Mouse (Mus musculus) gastrocnemius, postnatal 10 days (tissue): ENCODE data around the gene Nt5c2. TPM values are rescaled to one million over a fixed set of nuclear protein-coding genes. Genes with fewer than 3 reads are reported as not detected.
"Not testable (repeated sequence)": the region's sequence is repeated elsewhere in the genome, so short reads cannot be mapped to it uniquely, and the experiment has no call there.

Experiments used
- DNase-seq: peaks from one replicate; pipeline ENCODE4 v3.0.0; 2021; ENCODE audit warnings: mixed read lengths
- total RNA-seq, 2 experiments: library from RNA; stranded (reverse); gene quantifications; 2 replicates each; pipeline ENCODE4 v1.2.3; 2021

Nt5c2 gene
- total RNA-seq, 2 experiments from 2014 or later: 33.4 to 34.7 TPM

DNA sequence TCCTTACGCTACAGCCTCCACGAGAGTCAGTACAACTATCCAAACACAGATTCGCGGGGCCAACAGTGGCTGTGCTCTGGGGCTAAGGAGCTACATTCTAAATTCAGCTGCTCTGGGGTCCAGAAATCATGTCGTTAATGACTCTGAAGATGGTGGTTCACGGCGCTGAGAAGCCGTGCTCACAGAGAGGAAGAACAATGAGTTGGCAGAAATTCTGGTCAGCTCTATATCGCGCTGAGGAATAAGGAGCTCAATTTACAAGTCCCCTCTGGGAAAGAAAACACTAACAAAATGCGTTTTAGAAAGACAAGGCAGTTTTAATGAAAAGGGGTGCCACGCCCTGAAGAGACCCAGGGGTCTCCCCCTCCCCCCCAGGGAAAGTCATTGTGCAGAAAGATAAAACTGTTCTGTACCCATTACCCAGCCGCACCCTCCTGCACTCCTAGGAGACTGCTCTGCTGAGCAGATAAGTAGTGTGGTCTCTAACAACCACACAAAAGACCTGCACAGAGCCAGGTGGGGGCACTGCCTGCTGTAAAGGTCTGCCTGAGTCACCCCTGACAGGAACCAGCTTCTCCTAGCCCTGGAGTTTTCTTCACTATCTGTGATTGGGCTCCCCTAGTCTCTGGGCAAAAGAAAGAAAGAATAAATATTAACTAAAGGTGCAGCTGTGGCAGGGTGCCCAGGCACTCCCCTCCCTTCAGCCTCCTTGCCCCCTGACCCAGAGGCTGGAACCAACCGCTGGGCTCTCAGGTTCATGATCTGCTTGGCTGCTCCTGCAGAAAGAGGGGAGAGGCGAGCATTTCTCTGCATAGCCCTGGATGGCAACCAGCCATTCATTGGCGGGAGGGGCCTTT, 26.5 kb downstream of the Nt5c2 start:
- no peak for DNase-seq

DNA sequence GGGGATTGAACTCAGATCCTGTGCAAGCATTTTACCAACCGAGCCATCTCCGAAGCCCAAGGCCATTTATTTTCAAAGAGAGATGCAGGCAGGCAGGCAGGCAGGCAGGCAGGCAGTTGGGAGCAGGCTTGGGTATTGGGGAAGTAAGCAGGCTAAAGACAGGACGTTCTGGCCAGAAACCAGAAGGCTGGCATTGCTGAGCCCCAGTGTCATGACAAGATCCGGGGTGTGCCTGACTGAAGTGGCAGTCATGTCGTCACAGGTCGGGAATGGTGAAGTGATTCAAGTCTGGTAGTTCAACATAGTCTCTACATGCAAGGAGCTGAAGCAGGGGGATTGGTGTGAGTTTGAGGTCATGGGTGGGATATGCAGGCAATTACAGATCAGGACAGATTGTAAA, 27.3 kb downstream of the Nt5c2 start:
- DNase-seq: no peak

DNA sequence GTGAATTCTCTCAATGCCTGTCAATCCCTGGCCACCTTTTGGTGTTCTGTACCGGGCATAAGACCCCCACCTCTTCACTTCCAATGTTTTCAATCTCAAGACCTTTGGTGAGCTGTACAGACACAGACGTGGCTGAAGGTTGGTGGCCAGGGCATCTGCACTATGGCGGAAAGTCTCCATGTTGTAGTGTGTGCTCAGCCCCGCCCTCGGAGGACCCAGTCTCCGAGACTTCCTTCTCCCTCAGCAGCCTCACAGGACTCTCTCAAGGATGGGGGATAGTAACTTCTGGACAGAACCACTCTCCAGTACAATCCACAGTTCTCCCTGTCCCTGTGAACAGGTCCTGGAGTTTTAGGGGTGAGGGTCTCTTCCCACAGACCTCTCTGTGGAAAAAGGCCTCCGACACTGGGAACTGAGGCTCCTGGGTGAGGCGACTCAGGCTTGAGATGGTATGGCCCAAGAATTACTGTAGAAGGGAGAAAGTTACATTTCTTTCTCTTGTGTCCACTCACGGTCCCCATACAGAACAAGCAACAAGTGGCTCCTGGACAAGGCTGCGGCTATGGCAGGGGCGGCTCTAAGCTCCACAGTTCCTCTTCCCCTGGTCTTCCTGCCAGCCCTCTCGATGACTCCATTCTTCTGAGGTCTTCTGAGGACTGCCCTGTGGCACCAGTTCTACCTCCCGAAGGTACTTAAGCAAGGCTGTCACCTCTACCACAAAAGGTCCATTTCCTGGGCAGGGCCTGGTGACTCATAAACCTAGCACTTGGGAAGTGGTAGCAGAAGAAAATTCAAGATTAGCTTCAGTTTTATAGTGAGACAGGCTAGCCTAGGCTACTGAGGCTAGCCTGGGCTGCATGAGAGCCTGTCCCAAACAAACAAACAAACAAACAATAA, 30.0 kb downstream of the Nt5c2 start:
- no peak for DNase-seq

DNA sequence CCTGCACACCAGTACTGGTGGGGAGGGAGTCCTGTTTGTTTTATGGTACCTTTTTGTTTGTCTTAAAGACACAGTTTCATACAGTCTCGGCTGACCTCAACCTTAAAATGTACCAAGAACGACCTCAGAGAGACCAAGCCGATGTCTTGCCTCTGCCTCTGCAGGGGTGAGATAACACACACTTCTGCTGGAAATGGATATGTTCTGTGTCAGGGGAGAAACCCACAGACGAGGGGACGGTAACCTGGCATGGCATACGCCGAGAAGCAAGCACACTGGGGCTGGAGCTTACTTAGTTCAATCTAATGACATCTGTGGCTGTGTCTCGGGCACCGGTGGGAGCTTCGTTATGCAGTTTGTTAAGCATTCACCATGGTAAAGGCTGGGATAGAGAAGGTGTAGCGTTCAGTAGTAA, 31.0 kb downstream of the Nt5c2 start:
- DNase-seq: no peak

DNA sequence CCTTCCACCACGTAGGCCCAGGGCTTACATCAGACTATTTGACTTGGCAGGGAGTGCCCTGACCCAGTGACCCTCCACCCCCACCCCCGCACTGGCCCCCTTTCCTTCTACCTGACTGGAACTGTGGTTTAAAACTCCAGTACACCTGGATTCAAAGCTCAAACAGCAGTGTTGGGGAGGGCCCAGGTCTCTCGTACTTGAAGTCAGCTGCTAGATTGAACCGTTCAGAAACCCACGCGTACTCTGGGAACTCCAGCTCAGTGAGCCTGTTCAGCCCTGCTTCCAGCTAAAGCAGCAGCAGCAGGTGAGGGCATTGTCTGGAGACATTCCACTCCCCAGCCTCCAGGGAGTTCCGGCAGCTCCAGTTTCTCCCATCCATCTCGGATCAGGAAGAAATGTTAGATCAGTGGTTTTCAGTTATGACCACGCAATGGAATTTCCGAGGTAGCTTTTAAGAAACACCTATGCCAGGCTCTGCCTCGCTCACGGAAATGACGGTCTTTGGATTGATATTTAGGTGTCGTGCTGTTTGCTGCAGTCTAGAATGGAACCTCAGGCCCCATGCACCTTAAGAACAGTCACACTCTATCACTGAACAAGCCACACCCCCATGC, 31.5 kb downstream of the Nt5c2 start:
- no peak for DNase-seq

DNA sequence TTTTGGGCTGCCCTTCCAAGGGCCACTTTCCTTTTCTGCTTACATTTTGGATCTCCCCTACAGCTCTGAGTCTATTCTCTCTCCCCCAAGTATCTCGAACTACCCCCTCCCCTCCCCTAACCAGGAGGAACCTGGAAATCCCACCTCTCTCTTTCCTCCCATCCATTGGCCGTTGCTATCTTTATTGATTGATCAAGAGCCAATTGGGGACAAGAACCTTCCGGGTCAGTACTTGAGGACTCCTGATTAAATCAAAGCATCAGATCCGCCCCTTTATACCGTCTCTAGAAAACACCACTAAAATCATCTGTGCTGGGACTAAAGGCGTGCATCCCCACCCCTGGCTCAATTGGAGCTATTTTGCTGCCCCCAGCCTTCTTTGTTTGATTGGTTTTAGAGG, 33.5 kb downstream of the Nt5c2 start:
- DNase-seq: no peak

DNA sequence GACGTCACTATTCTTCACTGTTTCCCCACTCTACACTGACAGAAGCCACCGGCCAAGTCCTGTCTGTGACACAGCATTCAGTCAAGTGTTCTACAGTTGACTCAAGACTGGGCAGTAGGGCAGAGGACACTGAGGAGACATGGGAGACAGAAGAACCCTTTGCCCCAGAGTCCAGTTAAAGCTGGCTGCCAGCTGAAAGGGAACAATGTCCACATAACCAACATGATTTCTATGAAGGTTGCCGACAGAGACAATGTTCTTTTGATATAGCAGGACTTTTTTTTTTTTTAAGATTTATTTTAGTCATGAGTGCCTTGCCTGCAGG, 35.2 kb downstream of the Nt5c2 start:
- no peak for DNase-seq

DNA sequence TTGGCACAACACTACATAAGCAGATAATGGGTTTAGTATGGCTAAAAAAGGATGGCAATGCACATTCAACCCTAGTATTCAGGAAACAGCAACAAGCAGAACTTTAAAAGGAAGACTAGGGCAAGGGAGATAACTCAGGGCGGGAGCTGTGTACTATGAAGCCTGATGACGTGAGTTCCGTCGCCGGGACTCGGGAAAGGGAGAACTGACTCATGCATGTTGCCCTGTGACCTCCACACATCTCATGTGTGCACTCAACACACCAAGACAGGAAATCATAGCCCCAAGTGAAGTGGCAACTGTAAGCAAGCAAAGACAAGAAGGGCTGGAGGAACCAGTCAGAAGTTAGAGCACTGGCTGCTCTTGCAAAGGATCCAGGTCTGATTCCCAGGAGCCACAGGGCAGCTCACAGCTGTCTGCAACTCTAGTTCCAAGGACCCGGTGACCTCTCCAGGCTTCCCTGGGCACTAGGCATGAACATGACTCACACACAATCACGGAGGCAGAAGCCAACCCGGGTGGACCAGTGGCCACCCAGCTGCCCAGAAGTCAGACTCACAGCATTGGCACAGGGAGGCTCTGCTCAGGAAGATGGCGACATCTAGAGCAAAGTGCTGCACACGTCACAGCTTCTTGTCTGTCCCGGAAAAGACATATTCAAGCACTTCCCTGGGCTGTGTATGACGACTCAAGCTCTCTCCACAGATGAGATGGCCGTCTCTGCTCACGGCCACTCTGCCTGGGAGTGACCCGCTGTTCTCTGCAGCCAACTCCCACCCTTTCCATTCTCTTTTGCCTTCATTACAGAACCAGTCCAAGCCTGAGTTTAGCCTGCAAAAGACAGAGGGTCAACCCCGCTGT, 35.8 kb downstream of the Nt5c2 start:
- peak; percentile 27 for DNase-seq

DNA sequence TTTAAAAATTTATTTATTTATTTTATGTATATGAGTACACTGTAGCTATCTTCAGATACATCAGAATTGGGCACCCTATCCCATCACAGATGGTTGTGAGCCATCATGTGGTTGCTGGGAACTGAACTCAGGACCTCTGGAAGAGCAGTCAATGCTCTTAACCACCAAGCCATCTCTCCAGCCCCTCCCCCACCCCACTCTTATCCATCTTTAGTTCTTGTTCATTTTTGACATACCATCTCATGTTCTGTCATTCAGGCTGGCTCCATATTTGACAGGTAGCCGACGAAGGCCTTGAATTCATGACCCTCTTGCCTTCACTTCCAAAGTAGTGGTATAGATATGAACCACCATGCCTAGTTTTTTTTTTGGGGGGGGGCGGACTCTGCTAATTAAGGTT, 36.9 kb downstream of the Nt5c2 start:
- not testable (repeated sequence) for DNase-seq

DNA sequence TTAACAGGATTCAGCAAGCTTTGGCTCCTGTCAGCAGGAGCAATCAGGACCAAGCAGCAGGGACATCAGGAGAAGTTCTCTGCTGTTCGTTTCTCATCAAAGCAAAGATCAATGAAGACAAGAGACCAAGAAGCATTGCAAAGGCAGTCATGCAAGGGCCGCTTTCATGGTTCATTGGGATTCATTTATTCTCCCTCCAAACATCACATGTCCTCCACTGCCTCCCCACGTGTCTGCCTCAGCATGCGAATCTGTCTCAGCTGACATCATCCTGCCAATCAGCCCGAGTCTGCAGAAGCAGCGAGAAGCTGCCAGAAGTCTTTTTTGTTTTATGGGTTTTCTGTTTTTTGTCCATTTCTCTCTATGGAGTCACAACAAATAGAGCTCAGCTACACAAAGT, 37.5 kb downstream of the Nt5c2 start:
- no peak for DNase-seq

DNA sequence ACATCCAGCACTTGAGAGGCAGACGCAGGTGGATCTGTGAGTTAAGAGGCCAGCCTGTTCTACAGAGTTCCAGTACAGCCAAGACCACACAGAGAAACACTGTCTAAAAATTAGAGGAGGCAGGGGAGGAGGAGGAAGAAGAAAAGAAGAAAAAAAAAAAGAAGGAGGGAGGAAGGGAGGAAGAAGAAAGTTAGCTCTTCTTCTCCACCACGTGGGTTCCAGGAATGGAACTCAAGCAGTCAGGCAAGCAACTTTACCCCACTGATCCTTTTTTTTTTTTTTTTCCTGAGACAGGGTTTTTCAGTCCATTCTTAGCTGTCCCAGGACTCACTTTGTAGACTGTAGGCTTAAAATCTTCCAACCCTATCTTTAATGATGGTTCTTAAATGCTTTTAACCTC, 38.2 kb downstream of the Nt5c2 start:
- no peak for DNase-seq

DNA sequence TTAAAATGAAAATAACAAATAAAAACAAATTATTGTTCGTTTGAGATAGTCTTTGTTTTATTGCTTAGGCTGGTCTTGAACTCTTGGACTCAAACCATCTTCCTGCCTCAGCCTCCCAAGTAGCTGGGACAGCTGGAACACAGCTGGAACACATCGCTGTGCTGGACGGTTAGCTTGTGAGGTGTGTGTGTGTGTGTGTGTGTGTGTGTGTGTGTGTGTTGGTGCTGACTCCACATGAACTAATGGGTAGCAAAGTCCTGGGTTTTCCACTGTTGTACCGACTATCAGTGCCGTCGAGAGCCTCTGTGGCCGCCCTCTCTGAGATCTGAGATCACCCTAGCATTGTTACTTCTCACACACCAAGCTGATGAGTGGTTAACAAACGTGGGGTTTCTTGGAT, 39.0 kb downstream of the Nt5c2 start:
- no peak for DNase-seq

DNA sequence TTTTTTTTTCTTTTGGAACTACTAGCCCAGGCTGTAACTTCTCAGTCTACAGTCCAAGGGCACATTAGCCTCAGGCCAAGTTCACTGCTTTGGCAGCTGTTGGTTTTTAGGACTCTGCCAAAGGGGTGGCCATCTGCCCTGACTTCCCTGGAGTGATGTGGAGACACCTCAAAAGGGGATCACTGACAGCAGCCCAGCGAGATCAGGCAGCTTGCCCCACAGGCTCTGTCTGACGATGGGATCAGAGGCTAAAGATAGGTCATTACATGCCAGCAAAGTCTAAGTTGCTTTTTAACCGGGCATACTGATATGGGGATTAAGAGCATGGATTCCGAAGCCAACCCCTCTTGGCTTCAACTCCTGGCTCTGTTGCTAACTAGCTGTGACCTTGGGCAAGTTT, 39.4 kb downstream of the Nt5c2 start:
- DNase-seq: peak; percentile 72

DNA sequence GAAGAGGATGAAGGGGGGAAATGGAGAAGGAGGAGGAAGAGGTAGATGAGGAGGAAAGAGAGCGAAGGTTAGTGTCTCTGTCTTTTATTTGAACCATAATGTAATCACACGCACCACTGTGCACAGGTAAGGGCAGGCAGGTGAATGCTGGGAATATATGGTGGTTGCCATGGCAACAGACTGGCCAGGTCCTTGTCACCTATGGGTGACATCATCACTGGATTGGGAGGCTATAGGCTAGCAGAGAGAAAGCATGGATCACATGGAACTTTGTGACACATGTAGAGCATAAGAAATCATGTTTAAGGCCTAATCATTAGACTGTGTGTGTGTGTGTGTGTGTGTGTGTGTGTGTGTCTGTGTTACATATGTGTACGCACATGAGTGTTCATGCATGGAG, 42.8 kb downstream of the Nt5c2 start:
- no peak for DNase-seq

DNA sequence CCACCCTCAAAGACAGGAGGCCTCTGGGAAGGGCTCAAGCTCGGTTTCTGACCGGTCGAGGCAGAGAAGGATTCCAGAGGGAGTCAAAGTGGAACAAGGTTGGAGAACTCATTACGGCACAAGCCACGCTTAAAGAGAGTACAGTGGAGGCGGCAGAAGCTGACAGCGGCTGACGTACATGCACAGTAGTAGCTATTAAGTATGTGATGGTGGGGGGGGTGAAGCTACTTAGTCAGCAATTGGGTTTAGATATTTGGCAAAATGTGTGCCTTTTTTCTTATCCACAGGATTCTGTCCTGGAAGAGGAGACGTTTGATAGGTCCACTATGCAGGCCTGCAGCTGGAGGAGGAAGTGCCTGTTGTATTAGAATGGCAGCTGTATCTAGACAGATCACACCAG, 43.2 kb downstream of the Nt5c2 start:
- no peak for DNase-seq

DNA sequence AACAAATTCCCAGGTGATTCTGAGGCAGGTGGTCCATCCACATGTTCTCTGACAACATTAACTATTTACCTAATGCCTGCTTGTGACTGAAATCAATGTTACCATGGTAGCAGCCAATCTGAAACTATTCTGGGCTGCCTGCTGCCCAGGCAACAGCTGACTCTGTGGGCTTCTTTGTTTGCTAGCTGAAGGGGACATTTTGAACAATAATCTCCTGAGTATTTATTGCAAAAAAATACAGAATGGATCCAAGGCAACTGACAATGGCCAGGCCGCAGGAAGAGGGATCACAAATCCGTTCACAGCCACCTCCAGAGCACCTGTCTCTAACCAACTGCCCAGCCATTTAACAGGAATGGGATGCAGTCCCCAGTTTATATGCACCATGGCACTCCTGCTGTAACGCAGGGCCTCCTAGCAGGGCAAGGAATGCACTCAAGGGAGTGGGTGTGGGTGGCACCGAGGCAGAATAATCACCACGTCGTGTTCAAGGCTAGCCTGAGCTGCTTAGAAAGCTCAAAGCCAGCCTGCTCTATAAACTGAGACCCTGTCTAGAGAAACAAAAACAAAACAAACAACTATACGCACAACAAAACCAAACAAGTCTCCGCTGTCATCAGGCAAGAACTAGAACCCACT, 43.8 kb downstream of the Nt5c2 start:
- DNase-seq: no peak

DNA sequence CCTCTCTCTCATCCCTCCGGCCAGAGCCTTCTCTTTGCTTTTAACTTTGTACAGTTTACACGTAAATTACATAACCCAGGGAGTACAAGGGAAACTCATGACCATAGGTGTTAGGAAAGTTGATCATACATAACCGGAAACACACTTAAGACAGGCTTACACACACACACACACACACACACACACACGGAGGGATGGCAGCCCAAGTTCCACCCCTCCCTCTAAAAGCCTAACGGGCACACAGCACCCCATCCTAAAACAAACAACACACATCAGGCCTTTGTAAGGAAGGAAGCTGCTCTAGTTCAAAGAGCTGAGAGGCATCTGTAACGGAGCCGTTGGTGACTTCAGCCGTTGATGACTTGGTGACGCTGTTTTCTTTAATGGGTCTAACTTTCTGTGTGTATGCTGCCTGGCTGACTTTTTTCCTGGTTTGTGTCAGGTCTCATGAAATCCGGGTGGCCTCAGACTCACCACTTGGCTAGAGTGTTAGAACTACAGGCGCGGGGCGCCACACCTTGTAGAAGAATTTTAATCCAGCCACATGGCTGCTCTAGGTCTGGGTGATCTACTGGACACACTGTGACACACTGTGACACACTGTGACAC, 44.7 kb downstream of the Nt5c2 start:
- no peak for DNase-seq

DNA sequence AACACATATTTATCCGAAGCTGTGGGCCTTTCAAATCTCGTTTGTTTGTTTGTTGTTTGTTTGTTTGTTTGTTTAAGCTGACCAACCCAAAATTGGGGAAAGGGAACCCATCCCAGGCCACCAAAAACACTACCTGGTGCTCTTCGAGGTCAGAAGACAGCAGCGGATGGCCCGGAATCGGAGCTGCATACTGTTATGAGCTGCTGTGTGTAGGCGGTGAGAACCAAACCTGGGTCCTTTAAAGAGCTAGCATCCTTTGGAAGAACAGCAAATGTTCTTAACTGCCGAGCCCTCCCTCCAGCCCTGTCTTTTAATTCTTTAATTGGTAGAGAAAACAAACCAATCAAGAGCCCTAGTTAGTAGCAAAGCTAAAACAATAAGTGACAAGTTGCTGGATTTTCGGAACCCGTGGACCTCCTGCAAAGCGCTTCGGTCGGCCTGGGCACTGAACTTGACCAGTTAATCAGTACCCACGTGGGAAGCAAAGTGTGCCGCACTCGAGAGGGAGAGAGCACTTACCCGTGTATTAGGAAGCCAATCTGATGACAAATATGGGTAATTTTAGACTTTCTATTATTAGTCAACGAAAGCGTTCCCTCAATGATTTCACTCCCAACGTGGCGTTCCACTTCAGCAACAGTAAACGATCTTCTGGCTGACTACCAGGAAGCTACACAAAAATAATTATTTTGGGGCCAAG, 45.5 kb downstream of the Nt5c2 start:
- no peak for DNase-seq

DNA sequence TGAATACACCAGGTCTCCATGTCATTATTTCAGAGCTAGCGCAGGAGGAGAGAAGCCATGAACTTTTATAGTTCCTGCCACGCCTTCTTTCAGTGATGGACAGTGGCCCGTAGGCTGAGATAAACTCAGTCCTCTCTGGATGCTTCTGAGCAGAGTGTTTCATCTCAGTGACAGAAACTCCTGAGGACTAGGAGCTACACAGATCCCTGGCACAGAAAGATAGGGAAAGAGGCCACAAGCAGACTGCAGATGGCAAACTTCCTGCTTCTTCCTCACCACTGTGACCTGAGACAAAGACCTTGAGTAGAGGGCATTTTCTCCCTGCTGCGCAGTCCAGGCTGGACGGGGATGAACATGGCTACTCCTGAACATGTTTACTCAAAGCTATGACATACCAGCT, 46.1 kb downstream of the Nt5c2 start:
- DNase-seq: no peak

DNA sequence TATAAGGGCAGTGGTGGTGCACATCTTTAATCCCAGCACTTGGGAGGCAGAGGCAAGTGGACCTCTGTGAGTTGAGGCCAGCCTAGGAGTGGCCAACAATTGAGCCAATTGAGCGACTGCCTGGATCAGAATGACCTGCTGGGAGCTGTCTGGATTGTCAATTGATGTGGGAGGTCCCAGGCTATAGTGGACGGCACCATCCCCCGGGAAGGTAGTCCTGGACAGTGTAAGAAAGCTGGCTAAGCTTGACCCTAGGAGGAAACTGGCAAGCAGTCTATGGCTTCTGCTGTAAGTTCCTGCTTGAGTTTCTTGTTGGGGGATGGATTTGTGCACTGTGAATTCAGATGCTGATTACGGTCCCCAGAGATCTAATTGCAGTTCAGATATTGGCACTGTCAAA, 47.1 kb downstream of the Nt5c2 start:
- DNase-seq: no peak

DNA sequence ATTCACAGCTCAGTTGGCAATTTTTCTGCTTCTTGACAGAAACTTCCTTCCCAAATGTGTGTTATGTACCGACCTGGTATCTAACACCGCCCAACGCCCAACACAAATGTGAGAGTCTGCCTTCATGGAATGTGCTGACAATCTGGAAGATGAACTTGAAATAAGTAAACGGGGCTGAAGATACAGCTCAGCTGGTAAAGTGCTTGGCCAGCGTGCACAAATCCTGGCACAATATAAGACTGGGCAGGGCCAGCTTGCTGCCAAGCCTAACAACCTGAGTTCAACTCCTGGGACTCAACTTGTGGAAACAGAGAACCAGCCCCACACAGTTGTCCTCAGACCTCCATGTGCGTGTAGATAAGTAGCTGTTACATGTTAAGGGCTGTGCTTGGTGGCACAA, 48.6 kb downstream of the Nt5c2 start:
- no peak for DNase-seq
